Mouse (Mus musculus): ENCODE results near the gene Runx3.

Runx3 gene

DNA sequence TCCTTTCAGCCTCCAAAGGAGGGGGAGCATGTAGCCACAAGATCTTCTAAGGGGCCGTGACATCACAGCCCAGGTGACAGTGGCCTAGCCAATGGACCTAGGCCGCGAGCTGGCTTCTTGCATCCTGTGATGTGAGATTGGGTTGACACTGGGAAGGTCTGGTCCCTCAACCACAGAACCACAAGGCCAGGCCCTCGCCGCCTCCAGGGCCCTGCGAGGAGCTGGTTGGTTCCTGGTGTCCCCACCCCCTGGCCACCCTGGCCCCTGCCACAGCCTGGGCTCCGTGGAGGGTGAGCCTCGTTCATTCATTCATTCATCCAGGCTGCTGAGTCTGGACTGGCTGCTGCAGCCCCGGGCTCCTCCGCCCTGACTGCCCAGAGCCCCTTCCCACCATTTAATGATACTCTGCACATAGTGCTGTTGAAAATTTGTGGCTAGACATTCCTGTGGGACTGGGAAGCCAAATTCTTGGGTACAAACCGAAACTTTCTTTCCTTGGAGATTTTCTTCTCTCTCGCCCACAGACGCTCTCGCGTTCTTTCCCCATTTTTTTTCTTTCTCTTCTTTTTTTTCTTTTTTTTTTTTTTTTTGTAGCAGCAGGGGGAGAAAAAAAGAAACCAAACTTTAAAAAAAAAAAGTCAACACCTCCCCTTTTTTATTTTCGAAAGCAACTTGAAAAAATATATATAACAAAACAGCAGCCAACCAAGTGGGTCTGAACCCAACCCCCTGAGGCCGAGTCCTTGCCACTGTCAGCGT is at the start of gene Runx3:
Gene Runx3 (plus strand): TSS at position 311 of the 759 bp plus-strand sequence.
- peak; percentile 60 to 68 for DNase-seq (ENCODE audit: low spot score in 2 of 2)

DNA sequence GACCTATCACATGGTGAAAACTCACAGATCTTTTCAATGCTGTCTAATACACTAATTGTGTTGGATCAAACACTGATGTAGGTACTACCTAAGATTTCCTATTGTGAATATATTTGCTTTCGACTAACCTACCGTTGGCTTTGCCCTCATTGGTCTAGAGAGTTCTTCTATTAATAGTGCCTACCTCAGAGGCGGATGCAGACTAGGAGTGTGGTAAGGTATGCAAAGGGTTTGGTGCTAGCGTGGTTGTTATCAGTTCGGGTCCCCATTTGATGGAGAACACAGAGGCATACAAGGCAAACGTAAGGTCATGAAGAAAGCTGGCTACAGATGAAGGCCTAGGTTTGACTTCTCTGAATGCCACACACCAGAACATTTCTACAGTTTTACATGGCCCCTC is 47.8 kb upstream of the Runx3 start:
- no peak for DNase-seq (ENCODE audit: low spot score in 2 of 2)

- no peak for DNase-seq (ENCODE audit: low spot score in 2 of 2)
Measured at GRCm38 (mm10) chr4:135073523-135073922, 46.9 kb upstream of the Runx3 start.

DNA sequence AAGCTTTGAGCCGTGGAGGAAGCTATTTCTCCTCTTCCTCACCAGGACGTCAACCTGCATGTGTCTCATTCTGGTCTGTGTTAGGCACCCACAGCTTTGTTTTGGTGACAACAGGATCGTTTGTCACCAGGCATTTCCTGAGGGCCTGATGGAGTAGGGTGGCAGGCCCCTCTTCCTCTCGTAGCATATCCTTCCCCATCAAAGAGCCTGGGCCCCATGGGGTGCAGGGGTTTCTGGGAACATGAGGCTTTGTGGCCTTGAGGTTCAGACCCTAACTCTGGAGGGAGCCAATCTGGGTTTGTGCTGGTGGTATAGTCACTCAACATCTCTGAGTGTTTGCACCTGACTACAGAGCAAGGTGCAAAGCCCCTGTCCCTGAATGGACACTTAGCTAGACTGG is 45.8 kb upstream of the Runx3 start:
- DNase-seq (ENCODE audit: low spot score in 2 of 2) = peak in 1 of 2 experiments; percentile 41

GRCm38 (mm10) chr4:135075360-135075759 is 45.1 kb upstream of the Runx3 start:
- no peak for DNase-seq (ENCODE audit: low spot score in 2 of 2)

DNA sequence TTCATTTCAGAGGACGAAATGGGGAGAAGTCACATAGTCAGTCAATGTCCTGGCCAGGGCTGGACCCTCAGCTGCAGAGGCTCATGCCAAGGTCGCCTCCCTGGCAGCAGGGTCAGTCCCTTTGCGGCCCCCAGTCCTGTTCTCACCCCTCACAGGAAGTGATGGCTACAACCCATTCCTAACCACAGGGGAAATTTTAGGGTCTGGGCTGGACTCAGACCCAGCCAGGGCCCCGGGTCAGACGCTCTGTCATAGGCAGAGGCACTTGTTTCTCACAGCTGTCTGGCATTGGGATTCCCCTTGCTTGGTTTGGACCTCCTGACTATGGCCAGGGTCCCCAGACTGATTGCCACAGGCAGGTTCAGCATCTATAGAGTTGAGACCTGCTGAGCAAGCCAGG is 43.8 kb upstream of the Runx3 start:
- no peak for DNase-seq (ENCODE audit: low spot score in 2 of 2)

GRCm38 (mm10) chr4:135077196-135077595 is 43.3 kb upstream of the Runx3 start:
- no peak for DNase-seq (ENCODE audit: low spot score in 2 of 2)

DNA sequence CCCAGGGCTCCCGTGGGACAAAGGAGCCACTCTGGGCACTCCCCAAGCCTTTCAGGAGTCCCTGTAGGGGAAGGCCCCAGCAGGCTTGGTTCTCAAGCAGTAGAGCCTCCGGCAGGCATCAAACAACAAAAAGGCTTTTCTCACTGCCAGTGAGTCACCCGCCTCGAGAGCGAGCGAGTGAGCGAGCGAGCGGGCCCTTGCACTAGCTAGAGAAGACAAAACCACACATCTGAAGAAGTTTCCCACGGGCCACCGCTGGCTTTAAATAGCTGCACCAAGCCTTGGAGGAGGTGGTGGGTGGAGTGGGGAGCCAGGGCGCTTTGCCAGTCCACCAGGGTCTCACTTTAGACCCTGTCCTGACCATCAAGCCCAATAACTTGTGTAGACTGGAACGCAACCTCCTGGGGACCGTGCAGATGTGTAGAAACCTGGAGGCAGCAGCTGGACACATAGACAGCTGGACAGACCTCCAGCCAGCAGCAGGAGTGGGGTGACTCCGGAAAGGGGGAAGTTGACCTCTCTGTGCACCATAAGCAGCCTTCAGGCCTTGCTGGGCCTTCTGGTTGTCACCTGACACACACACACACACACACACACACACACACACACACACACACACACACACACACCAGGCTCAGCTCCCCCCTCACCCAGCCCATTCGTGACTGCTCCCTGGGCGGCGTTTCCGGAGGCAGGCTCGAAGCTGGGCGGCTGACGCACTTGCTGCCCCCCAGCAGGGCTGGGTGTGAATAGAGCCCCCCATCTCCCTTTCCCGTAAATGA is 40.4 kb upstream of the Runx3 start:
- DNase-seq (ENCODE audit: low spot score in 2 of 2) = peak; percentile 72 to 74

DNA sequence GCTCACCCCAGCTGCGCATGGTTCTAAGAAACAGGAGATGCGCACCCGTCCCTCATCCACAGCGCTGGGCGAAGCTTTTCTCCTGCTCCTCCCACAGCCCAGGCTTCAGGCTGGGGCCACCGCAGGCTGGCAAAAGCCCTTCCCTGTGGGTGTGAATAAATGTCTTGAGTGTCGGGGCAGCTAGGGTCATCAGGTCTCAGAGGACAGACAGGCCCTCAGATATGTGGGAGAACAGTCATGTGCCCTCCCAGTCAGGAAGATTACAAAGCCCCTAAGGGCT is 39.9 kb upstream of the Runx3 start:
- DNase-seq (ENCODE audit: low spot score in 2 of 2) = no peak

DNA sequence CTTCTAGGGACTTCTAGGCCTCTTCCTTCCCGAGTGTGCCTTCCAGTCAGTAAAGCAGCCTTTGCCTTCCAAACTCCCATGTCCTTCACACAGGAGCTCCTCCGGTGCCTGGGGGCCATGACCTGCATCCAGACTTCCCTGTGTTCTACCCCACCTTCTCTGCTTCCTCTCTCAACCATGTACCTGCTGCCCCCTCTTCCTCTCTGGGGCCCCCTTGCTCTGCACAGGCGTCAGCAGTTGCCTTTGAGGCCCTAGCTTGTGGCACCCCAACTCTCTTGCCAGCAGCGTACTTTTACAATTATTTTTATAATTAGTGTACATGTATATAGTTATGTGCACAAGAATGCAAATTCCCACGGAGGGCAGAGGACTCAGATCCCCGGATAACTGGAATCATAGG is 37.4 kb upstream of the Runx3 start:
- peak; percentile 61 to 62 for DNase-seq (ENCODE audit: low spot score in 2 of 2)

GRCm38 (mm10) chr4:135085077-135085853 is 35.2 kb upstream of the Runx3 start:
- no peak for DNase-seq (ENCODE audit: low spot score in 2 of 2)

DNA sequence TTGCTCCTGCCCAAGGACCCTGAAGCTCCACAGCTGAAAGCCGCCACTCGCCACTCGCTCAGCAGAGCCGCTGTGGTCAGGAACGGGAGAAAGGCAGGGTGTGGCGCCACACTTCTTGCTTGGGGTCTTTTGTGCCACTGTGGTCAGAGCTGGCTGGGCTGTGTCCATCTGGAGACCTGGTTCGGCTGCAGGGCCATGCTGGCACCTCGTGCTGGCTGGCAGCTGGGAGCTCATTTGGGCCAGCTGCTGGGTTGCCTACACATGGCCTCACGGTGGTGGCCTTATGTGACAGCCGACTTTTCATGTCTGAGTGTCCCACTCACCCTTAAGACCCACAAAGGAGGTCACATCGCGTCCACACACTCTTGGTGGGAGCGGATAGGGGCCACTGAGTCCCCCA is 29.8 kb upstream of the Runx3 start:
- no peak for DNase-seq (ENCODE audit: low spot score in 2 of 2)

DNA sequence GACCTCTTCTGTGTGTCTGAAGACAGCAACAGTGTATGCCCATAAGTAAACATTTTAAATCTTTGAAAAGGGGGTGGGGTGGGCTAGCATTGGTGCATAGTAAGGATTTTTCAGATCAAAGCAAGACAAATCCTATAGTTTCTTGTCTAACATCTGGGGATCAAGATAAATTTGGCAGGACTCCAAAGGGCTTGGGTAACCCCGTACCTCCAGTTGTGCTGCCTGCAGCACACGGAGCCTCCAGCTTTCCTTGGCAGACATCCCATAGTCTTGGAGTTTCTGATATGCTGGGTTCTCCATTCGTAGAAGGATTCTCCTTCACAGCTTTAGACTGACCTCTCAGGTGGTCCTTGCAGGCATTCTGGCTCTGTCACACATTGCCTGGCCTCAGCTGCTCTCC is 27.6 kb upstream of the Runx3 start:
- DNase-seq (ENCODE audit: low spot score in 2 of 2) = no peak

- DNase-seq (ENCODE audit: low spot score in 2 of 2) = no peak
Measured at GRCm38 (mm10) chr4:135095693-135096092, 24.8 kb upstream of the Runx3 start.

- DNase-seq (ENCODE audit: low spot score in 2 of 2) = peak in 1 of 2 experiments; percentile 49
Measured at GRCm38 (mm10) chr4:135097910-135098891, 22.3 kb upstream of the Runx3 start.

DNA sequence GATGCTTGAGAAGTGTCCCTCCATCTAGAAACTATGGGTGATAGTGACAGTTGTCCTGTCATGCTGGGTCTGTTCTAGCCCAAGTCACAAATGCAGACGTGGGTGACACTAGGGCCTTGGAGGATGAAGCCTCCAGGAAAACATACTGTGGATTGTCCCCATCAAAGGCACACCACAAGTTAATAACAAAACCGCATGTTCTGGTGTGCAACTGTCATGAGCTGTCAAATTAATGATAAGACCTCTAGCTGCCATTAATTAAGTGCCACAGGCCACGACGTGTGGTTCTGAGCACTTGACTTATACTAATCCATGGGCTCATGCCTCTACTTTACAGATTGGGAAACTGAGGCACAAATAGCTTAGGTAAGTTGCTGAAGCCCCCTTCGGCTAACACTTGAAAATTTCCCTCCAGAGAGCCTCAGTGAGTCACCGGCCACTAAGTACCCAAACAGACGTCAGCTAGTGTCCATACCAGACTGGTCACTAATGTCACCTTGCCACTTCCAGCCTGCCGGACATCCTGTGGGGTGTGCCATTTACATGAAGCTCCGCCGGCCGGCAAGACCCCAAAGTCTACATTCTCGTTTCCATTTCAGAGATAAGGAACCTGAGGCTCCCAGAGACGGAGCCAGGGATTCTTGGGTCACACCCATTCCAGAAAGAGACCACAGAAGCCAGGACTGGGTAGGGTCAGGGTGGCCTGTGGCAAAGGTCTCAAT is 18.3 kb upstream of the Runx3 start:
- DNase-seq (ENCODE audit: low spot score in 2 of 2) = no peak

DNA sequence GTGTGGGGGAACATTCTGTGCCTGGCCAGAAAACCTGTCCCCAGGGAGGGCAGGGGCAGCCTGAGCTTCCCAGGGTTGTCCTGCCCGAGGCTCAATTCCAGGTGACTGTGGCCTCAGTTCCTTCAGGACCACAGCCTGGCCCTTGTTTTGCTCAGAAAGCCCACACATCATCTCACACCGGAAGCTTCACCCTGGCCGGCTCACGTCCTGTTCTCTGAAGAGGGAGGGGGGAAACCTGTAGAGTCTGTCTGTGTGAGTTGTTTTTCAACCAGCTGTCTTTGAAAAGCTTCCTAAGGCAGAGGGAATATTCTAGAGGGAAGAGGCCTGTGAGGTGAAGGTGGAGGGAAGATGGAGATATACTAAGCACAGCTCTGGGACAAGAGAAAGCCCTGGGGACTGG is 17.7 kb upstream of the Runx3 start:
- DNase-seq (ENCODE audit: low spot score in 2 of 2) = peak in 1 of 2 experiments; percentile 31

- peak in 1 of 2 experiments; percentile 46 for DNase-seq (ENCODE audit: low spot score in 2 of 2)
Measured at GRCm38 (mm10) chr4:135103800-135104199, 16.7 kb upstream of the Runx3 start.

DNA sequence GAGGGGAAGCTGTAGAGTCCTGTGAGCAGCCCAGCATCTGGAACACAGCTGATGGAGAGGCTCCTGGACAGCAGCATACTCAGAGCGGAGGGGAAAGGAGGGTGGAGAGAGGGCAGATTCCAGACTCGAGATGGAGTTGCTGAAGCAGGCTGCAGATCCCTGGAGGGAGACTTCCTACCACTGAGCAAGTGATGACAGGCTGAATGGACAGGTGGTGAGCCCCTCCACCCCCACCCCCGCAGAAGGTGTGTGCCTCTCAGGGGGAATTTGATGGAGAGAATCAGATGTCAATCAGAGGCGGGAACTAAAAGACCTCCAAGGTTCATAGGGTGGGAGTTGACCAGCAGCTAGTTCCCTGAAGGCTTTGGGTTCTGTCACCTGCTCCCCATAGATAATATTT is 13.5 kb upstream of the Runx3 start:
- no peak for DNase-seq (ENCODE audit: low spot score in 2 of 2)

DNA sequence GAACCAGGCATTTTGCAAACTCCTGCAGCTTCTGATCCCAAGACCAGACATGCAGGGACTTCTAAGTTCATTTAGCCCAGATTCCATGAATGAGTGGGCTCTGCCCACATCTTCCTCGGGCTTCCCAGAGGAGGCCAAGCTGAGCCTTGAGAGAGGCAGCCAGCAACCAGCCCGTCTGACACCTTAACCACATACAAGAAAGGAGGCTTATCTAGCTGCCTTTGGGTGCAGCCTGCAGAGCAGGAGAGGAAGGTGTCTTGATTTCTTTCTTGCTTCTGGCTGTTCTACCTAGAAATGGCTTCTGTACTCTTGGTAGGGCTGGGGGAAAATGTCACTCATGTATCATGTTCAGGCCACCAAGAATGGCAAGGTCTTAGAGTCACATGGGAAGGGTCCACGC is 11.8 kb upstream of the Runx3 start:
- no peak for DNase-seq (ENCODE audit: low spot score in 2 of 2)

GRCm38 (mm10) chr4:135113656-135114055 is 6.8 kb upstream of the Runx3 start:
- no peak for DNase-seq (ENCODE audit: low spot score in 2 of 2)

Measured in thymus, postnatal 10 days (tissue).